Comparison of ENCODE assay signal across 9 mouse cellular contexts in the genomic region with DNA sequence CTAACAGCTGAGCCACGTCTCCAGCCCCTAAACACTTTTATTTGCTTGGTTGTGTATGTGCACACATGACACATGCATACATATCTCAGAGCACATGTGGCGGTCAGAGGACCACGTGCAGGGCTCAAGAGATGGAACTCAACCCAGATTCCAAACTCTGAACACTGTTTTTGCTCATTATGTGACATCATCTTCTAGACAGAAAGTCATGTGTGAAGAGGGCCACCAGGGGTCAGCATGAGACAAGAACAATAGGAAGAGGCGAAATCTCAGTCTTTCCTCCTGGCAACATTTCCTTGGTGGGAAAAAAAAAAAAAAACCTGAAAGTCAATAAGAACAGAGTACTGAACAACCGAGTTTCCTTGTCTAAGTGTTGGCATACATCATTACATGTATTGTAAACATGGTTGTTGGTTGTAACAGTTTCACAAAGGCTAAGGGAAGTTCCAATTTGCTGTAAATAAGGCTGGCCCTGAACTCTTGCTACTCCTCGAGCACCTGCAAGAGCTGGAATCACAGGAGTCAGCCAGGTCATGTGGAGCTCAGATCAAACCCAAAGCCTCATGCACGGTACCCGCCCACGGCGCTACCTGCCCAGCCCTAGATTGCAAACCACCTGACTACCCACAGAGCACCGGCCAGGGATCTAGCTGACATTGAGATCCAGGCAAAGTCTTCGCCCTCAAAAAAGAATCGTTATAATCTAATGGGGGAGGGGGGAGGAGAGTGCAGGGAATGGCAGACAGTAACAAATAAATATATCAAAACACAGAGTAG. TPM values are rescaled to one million over a fixed set of nuclear protein-coding genes. Genes with fewer than 3 reads are reported as not detected.
DNase-seq lines count a peak whose midpoint lies in the region; ATAC-seq and TF ChIP-seq lines count a peak whose summit lies in the region.
"Had no signal": no experiment of that assay in that cellular context is flagged by ENCODE, and none has a peak within 500 bp of the region (broad histone marks: within the 10 kb centered on the region; RNA-seq: fewer than 3 reads in every experiment).

No protein-coding gene starts in this region.

- TF ChIP-seq CTCF in spleen, adult 2 months (IDR thresholded peaks at IDR 0.05; ENCODE audit: extremely low read depth, insufficient read depth, insufficient read length, insufficient replicate concordance), result peak; percentile 8; the same call in 1 of the 2 replicates
- TF ChIP-seq CTCF in kidney, postnatal 0 days (IDR thresholded peaks at IDR 0.05; ENCODE audit: low read depth), result peak; percentile 76
- peak; percentile 79 for TF ChIP-seq CTCF in midbrain, postnatal 0 days (IDR thresholded peaks at IDR 0.05)

- no peaks in the 10 kb centered on the region for H3K36me3 ChIP-seq in forebrain, embryonic 14.5 days (ENCODE audit: control insufficient read depth, insufficient read depth, low read length)
- no peaks in the 10 kb centered on the region for H3K36me3 ChIP-seq in forebrain, embryonic 12.5 days (replicated peaks)
- no peaks in the 10 kb centered on the region for H3K36me3 ChIP-seq in spleen, adult 2 months (ENCODE audit: control insufficient read depth, insufficient read depth, low read length)
- H3K36me3 ChIP-seq in embryonic facial prominence, embryonic 14.5 days (ENCODE audit: control insufficient read depth, insufficient read depth, low read length), result no peaks in the 10 kb centered on the region
- H3K36me3 ChIP-seq in kidney, postnatal 0 days (ENCODE audit: insufficient read depth, low read length), result no peaks in the 10 kb centered on the region
- H3K36me3 ChIP-seq in midbrain, postnatal 0 days (ENCODE audit: insufficient read depth, low read length), result no peaks in the 10 kb centered on the region
- no peaks in the 10 kb centered on the region for H3K36me3 ChIP-seq in forebrain, embryonic 13.5 days (ENCODE audit: poor library complexity, severe bottlenecking)
- H3K36me3 ChIP-seq: hindbrain, embryonic 15.5 days had no signal

- H3K27me3 ChIP-seq in forebrain, embryonic 14.5 days (replicated peaks; ENCODE audit: control insufficient read depth, insufficient read depth, low read length), result no peaks in the 10 kb centered on the region
- H3K27me3 ChIP-seq in forebrain, embryonic 12.5 days, result 0 out of 2 replicates have a peak, but pooled peaks cover 4% of the 10 kb centered on the region
- no peaks in the 10 kb centered on the region for H3K27me3 ChIP-seq in spleen, adult 2 months (ENCODE audit: control insufficient read depth, insufficient read depth, low read length)
- no peaks in the 10 kb centered on the region for H3K27me3 ChIP-seq in embryonic facial prominence, embryonic 14.5 days (replicated peaks; ENCODE audit: control insufficient read depth, insufficient read depth, low read length)
- no peaks in the 10 kb centered on the region for H3K27me3 ChIP-seq in kidney, postnatal 0 days (ENCODE audit: insufficient read depth, low read length)
- H3K27me3 ChIP-seq in midbrain, postnatal 0 days (ENCODE audit: insufficient read depth, low read length), result no peaks in the 10 kb centered on the region
- H3K27me3 ChIP-seq in forebrain, embryonic 13.5 days, result no peaks in the 10 kb centered on the region
- H3K27me3 ChIP-seq: hindbrain, embryonic 15.5 days had no signal

- peak; percentile 49 for DNase-seq in forebrain, embryonic 14.5 days (ENCODE audit: low spot score)
- DNase-seq in spleen, adult 2 months (ENCODE audit: low read depth in 1 of 2, low spot score in 2 of 2), result no peak
- no peak for DNase-seq in spleen, postnatal 4 days (ENCODE audit: low spot score in 2 of 2)
- DNase-seq in embryonic facial prominence, embryonic 14.5 days (ENCODE audit: low spot score), result peak; percentile 81
- peak; percentile 85 for DNase-seq in kidney, postnatal 0 days (ENCODE audit: low spot score)
- peak; percentile 84 for DNase-seq in midbrain, postnatal 0 days (ENCODE audit: low spot score)

- no peak for TF ChIP-seq POLR2A in spleen, adult 2 months (IDR thresholded peaks at IDR 0.05; ENCODE audit: low read depth, low read length)

- H3K27ac ChIP-seq in forebrain, embryonic 14.5 days (ENCODE audit: low read depth, low read length), result no peak overlapping the region
- no peak overlapping the region for H3K27ac ChIP-seq in forebrain, embryonic 12.5 days
- H3K27ac ChIP-seq in spleen, adult 2 months (ENCODE audit: insufficient read depth, low read length), result no peak overlapping the region
- no peak overlapping the region for H3K27ac ChIP-seq in embryonic facial prominence, embryonic 14.5 days (replicated peaks; ENCODE audit: low read depth, low read length)
- no peak overlapping the region for H3K27ac ChIP-seq in kidney, postnatal 0 days
- no peak overlapping the region for H3K27ac ChIP-seq in midbrain, postnatal 0 days (ENCODE audit: low read depth, low read length)
- H3K27ac ChIP-seq in forebrain, embryonic 13.5 days, result no peak overlapping the region
- H3K27ac ChIP-seq: hindbrain, embryonic 15.5 days had no signal

- H3K9ac ChIP-seq in forebrain, embryonic 14.5 days (ENCODE audit: low read length), result no peak overlapping the region
- no peak overlapping the region for H3K9ac ChIP-seq in forebrain, embryonic 12.5 days
- H3K9ac ChIP-seq in embryonic facial prominence, embryonic 14.5 days (ENCODE audit: low read depth, low read length), result no peak overlapping the region
- H3K9ac ChIP-seq in kidney, postnatal 0 days (ENCODE audit: low read depth, low read length), result no peak overlapping the region
- H3K9ac ChIP-seq in midbrain, postnatal 0 days (replicated peaks; ENCODE audit: low read length, poor library complexity, severe bottlenecking), result no peak overlapping the region
- no peak overlapping the region for H3K9ac ChIP-seq in forebrain, embryonic 13.5 days
- H3K9ac ChIP-seq: hindbrain, embryonic 15.5 days had no signal

- WGBS in forebrain, embryonic 14.5 days, result 51% methylated on average over 13 of the region's 13 CpGs
- WGBS in forebrain, embryonic 12.5 days, result 54% methylated on average over 13 of the region's 13 CpGs
- WGBS in spleen, adult 2 months, result 64% methylated on average over 13 of the region's 13 CpGs
- 46% methylated on average over 13 of the region's 13 CpGs for WGBS in embryonic facial prominence, embryonic 14.5 days
- 46% methylated on average over 13 of the region's 13 CpGs for WGBS in kidney, postnatal 0 days
- 56% methylated on average over 13 of the region's 13 CpGs for WGBS in midbrain, postnatal 0 days
- 53% methylated on average over 13 of the region's 13 CpGs for WGBS in forebrain, embryonic 13.5 days

- H3K9me3 ChIP-seq in forebrain, embryonic 14.5 days (replicated peaks; ENCODE audit: control insufficient read depth, low read length), result no peaks in the 10 kb centered on the region
- H3K9me3 ChIP-seq in forebrain, embryonic 12.5 days, result no peaks in the 10 kb centered on the region
- H3K9me3 ChIP-seq in embryonic facial prominence, embryonic 14.5 days (ENCODE audit: control insufficient read depth, low read length), result no peaks in the 10 kb centered on the region
- H3K9me3 ChIP-seq in kidney, postnatal 0 days (replicated peaks; ENCODE audit: low read length), result no peaks in the 10 kb centered on the region
- H3K9me3 ChIP-seq in midbrain, postnatal 0 days (ENCODE audit: low read length), result no peaks in the 10 kb centered on the region
- no peaks in the 10 kb centered on the region for H3K9me3 ChIP-seq in forebrain, embryonic 13.5 days (replicated peaks)
- H3K9me3 ChIP-seq: hindbrain, embryonic 15.5 days had no signal

- no peak for ATAC-seq in forebrain, embryonic 14.5 days
- no peak for ATAC-seq in forebrain, embryonic 12.5 days (ENCODE audit: low FRiP score)
- ATAC-seq in embryonic facial prominence, embryonic 14.5 days (ENCODE audit: low read depth), result no peak
- peak; percentile 57 for ATAC-seq in kidney, postnatal 0 days (replicated peaks; ENCODE audit: low FRiP score, low read depth)
- ATAC-seq in midbrain, postnatal 0 days (ENCODE audit: low FRiP score), result peak; percentile 28; the same call in 1 of the 2 replicates
- ATAC-seq in forebrain, embryonic 13.5 days, result no peak

- no peak overlapping the region for H3K4me3 ChIP-seq in forebrain, embryonic 14.5 days (ENCODE audit: low read depth, low read length)
- no peak overlapping the region for H3K4me3 ChIP-seq in forebrain, embryonic 12.5 days (replicated peaks)
- H3K4me3 ChIP-seq in spleen, adult 2 months (ENCODE audit: extremely low read depth, insufficient read depth, insufficient read length), result no peak overlapping the region
- H3K4me3 ChIP-seq in embryonic facial prominence, embryonic 14.5 days (ENCODE audit: low read depth, low read length), result no peak overlapping the region
- H3K4me3 ChIP-seq in kidney, postnatal 0 days (replicated peaks; ENCODE audit: low read depth, low read length), result no peak overlapping the region
- no peak overlapping the region for H3K4me3 ChIP-seq in midbrain, postnatal 0 days (ENCODE audit: low read depth, low read length)
- H3K4me3 ChIP-seq in forebrain, embryonic 13.5 days, result no peak overlapping the region
- H3K4me3 ChIP-seq: hindbrain, embryonic 15.5 days had no signal

- H3K4me1 ChIP-seq in forebrain, embryonic 14.5 days (ENCODE audit: control insufficient read depth, insufficient read depth, low read length), result 0 out of 2 replicates have a peak, but pooled peaks cover 2% of the 10 kb centered on the region
- H3K4me1 ChIP-seq in forebrain, embryonic 12.5 days, result peaks cover 9% of the 10 kb centered on the region
- no peaks in the 10 kb centered on the region; the same call in 1 of the 2 replicates for H3K4me1 ChIP-seq in spleen, adult 2 months (ENCODE audit: control insufficient read depth, insufficient read depth, insufficient read length)
- H3K4me1 ChIP-seq in embryonic facial prominence, embryonic 14.5 days (ENCODE audit: control insufficient read depth, insufficient read depth, low read length), result no peaks in the 10 kb centered on the region
- no peaks in the 10 kb centered on the region for H3K4me1 ChIP-seq in kidney, postnatal 0 days (replicated peaks; ENCODE audit: insufficient read depth, low read length)
- H3K4me1 ChIP-seq in midbrain, postnatal 0 days (ENCODE audit: insufficient read depth, low read length), result no peaks in the 10 kb centered on the region
- H3K4me1 ChIP-seq in forebrain, embryonic 13.5 days, result 0 out of 2 replicates have a peak, but pooled peaks cover 7% of the 10 kb centered on the region

- H3K4me2 ChIP-seq in forebrain, embryonic 14.5 days (ENCODE audit: low read length), result no peak overlapping the region
- no peak overlapping the region for H3K4me2 ChIP-seq in forebrain, embryonic 12.5 days
- no peak overlapping the region for H3K4me2 ChIP-seq in embryonic facial prominence, embryonic 14.5 days (ENCODE audit: low read depth, low read length)
- H3K4me2 ChIP-seq in kidney, postnatal 0 days (ENCODE audit: low read length), result no peak overlapping the region
- no peak overlapping the region for H3K4me2 ChIP-seq in midbrain, postnatal 0 days (ENCODE audit: low read depth, low read length, poor library complexity, severe bottlenecking)
- no peak overlapping the region for H3K4me2 ChIP-seq in forebrain, embryonic 13.5 days
- H3K4me2 ChIP-seq: hindbrain, embryonic 15.5 days had no signal

RNA-seq across cellular contexts. Expression of a gene that starts 23.8 kb away (rescaled TPM):
- 4.8 and 6.9 TPM in 2 replicates for polyA plus RNA-seq in forebrain, embryonic 14.5 days (2014; fragmentation: Nextera tagmentation; extraction: Ambion mirVana)
- 0.28 and 0.40 TPM in 2 replicates for polyA plus RNA-seq in forebrain, embryonic 12.5 days (2016; fragmentation: Nextera tagmentation; extraction: Ambion mirVana)
- polyA plus RNA-seq in spleen, adult 2 months (2012; rRNA removed), result 0.06 TPM in 1 of 2 replicates, not detected in the other
- 0.59 and 1.3 TPM in 2 replicates for polyA plus RNA-seq in embryonic facial prominence, embryonic 14.5 days (2014; fragmentation: Nextera tagmentation; extraction: Ambion mirVana)
- 19.2 and 25.5 TPM in 2 replicates for polyA plus RNA-seq in kidney, postnatal 0 days (2015; fragmentation: Nextera tagmentation; extraction: Ambion mirVana)
- total RNA-seq in midbrain, postnatal 0 days (2014; rRNA removed), result 12.9 and 14.7 TPM in 2 replicates
- polyA plus RNA-seq in midbrain, postnatal 0 days (2015; fragmentation: Nextera tagmentation; extraction: Ambion mirVana), result 20.3 and 20.9 TPM in 2 replicates
- 1.3 and 1.6 TPM in 2 replicates for polyA plus RNA-seq in forebrain, embryonic 13.5 days (2015; fragmentation: Nextera tagmentation; extraction: Ambion mirVana)

RNA-seq across cellular contexts. Expression of a gene that starts 50.5 kb away (rescaled TPM):
- 4.7 and 7.4 TPM in 2 replicates for polyA plus RNA-seq in forebrain, embryonic 14.5 days (2014; fragmentation: Nextera tagmentation; extraction: Ambion mirVana)
- 0.70 and 0.87 TPM in 2 replicates for polyA plus RNA-seq in forebrain, embryonic 12.5 days (2016; fragmentation: Nextera tagmentation; extraction: Ambion mirVana)
- 0.08 TPM in 1 of 2 replicates, not detected in the other for polyA plus RNA-seq in spleen, adult 2 months (2012; rRNA removed)
- 0.67 and 1.1 TPM in 2 replicates for polyA plus RNA-seq in embryonic facial prominence, embryonic 14.5 days (2014; fragmentation: Nextera tagmentation; extraction: Ambion mirVana)
- 73.8 and 93.1 TPM in 2 replicates for polyA plus RNA-seq in kidney, postnatal 0 days (2015; fragmentation: Nextera tagmentation; extraction: Ambion mirVana)
- total RNA-seq in midbrain, postnatal 0 days (2014; rRNA removed), result 17.2 and 18.3 TPM in 2 replicates
- 13.1 and 14.7 TPM in 2 replicates for polyA plus RNA-seq in midbrain, postnatal 0 days (2015; fragmentation: Nextera tagmentation; extraction: Ambion mirVana)
- 1.6 and 3.2 TPM in 2 replicates for polyA plus RNA-seq in forebrain, embryonic 13.5 days (2015; fragmentation: Nextera tagmentation; extraction: Ambion mirVana)

Comparison
In these comparisons a context has a peak if more than half of its experiments do, and no peak if none do; other contexts are left out.
1. ATAC-seq: peak in kidney, postnatal 0 days (single experiment) and midbrain, postnatal 0 days (single experiment); none in forebrain, embryonic 14.5 days (single experiment), forebrain, embryonic 12.5 days (single experiment), embryonic facial prominence, embryonic 14.5 days (single experiment) and forebrain, embryonic 13.5 days (single experiment).
2. DNase-seq: peak in forebrain, embryonic 14.5 days (single experiment), embryonic facial prominence, embryonic 14.5 days (single experiment), kidney, postnatal 0 days (single experiment) and midbrain, postnatal 0 days (single experiment); none in spleen, adult 2 months (0 of 2) and spleen, postnatal 4 days (0 of 2).
3. CTCF ChIP-seq: peak in every context shown above with its lines; median percentile 79 in midbrain, postnatal 0 days; 76 in kidney, postnatal 0 days; 8 in spleen, adult 2 months.